8 mouse cellular contexts compared by ENCODE assay signal in the genomic region with DNA sequence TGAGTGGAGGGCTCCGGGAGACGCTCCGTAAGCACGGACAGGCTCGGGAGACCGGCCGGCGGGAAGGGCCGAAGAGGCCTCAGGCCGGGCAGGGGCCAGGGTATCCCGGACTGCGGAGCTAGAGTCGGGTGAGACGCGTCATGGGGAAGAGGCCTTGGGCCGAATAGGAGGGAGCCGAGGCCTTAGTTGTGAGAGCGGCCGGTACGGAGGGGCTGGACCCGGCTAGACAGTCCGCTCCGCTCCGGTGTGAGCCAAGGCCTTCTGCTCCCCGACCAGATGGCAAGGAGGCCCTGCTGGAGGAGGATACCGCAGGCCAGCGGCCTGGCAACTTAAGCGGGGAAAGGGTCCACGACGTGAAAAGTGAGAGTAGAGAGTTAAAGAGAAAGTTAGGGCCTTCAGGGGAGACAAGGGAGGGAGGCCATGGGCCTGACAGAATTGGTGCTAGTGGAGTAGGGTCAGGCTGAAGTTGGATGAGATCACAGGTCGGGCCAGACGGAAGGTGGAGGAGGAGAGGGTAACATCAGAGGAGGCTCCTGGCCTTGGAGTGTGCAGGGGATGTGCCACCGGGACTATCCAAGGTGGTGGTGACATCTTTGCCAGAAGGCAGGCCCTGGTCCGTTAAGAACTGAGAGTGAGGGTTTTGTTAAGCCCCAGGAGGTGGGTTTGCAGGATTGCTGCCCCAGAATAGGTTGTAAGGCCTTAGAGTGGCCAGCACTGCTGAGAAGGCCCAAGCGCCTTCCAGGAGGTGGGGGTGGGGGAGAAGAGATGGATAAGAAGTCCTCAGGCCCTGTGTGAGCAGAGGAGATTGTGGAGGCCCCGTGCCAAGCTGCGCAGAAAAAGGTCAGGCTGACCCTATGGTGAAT. TPM values are rescaled to one million over a fixed set of nuclear protein-coding genes. Genes with fewer than 3 reads are reported as not detected.
DNase-seq lines count a peak whose midpoint lies in the region; ATAC-seq and TF ChIP-seq lines count a peak whose summit lies in the region.

No protein-coding gene starts in this region.

- TF ChIP-seq EP300 in liver, embryonic 14.5 days (IDR thresholded peaks at IDR 0.05; ENCODE audit: low read depth): no peak

- POLR2A ChIA-PET in Patski (lab: Charles Lee): interaction anchor here (0.7 to 1.0 kb wide), 2 partner anchors 19 to 32 kb away, joined by 3 read pairs; no protein-coding TSS in a partner anchor

- H3K4me2 ChIP-seq in intestine, embryonic 16.5 days (ENCODE audit: low read depth, low read length): peak overlapping the region; percentile 94
- H3K4me2 ChIP-seq in liver, embryonic 14.5 days (ENCODE audit: low read depth): peak overlapping the region; percentile 94

- peaks cover 28% of the 10 kb centered on the region for H3K4me1 ChIP-seq in intestine, embryonic 16.5 days (ENCODE audit: control insufficient read depth, insufficient read depth, low read length)
- H3K4me1 ChIP-seq in liver, embryonic 14.5 days (replicated peaks; ENCODE audit: control insufficient read depth in 2 of 2, insufficient read depth in 2 of 2, low read length in 1 of 2): peaks cover 20 to 21% of the 10 kb centered on the region in 2 experiments

- peak overlapping the region; percentile 99 for H3K4me3 ChIP-seq in intestine, embryonic 16.5 days (ENCODE audit: low read length)
- H3K4me3 ChIP-seq in liver, embryonic 14.5 days (ENCODE audit: insufficient read depth in 1 of 2, low read depth in 2 of 2, low read length in 2 of 2): peak overlapping the region; percentile 77 to 84

- H3K36me3 ChIP-seq in intestine, embryonic 16.5 days (ENCODE audit: control insufficient read depth, insufficient read depth, low read length): 0 out of 2 replicates have a peak, but pooled peaks cover 3% of the 10 kb centered on the region
- peaks cover 19% of the 10 kb centered on the region for H3K36me3 ChIP-seq in liver, embryonic 14.5 days (replicated peaks; ENCODE audit: control insufficient read depth, insufficient read depth, low read depth)

- H3K27me3 ChIP-seq in Patski: no peaks in the 10 kb centered on the region
- H3K27me3 ChIP-seq in intestine, embryonic 16.5 days (replicated peaks; ENCODE audit: control insufficient read depth, insufficient read depth, low read length): no peaks in the 10 kb centered on the region
- H3K27me3 ChIP-seq in liver, embryonic 14.5 days (ENCODE audit: control insufficient read depth, insufficient read depth, low read length): no peaks in the 10 kb centered on the region

- peak overlapping the region; percentile 100 for H3K9ac ChIP-seq in intestine, embryonic 16.5 days (ENCODE audit: low read depth, low read length)
- peak overlapping the region; percentile 98 for H3K9ac ChIP-seq in liver, embryonic 14.5 days (replicated peaks)

- 3% methylated on average over 37 of the region's 37 CpGs for WGBS in intestine, embryonic 16.5 days
- WGBS in liver, embryonic 14.5 days (ENCODE audit: insufficient replicate concordance): under 1% methylated on average over 37 of the region's 37 CpGs

- H3K27ac ChIP-seq in intestine, embryonic 16.5 days (ENCODE audit: low read length): peak overlapping the region; percentile 96
- H3K27ac ChIP-seq in liver, embryonic 14.5 days: peak overlapping the region; percentile 75

- CTCF ChIA-PET in Patski (lab: Charles Lee): no interaction called here

- ATAC-seq in Patski: peak; percentile 18
- ATAC-seq in common myeloid progenitor, adult 5-6 weeks (replicated peaks; ENCODE audit: low read depth, poor library complexity, severe bottlenecking): peak; percentile 9
- peak; percentile 18 for ATAC-seq in granulocyte monocyte progenitor cell, adult 5-6 weeks (replicated peaks; ENCODE audit: poor library complexity, severe bottlenecking)
- ATAC-seq in intestine, embryonic 16.5 days: peak; percentile 14
- peak; percentile 12 for ATAC-seq in liver, embryonic 14.5 days (ENCODE audit: insufficient read depth)

- no peaks in the 10 kb centered on the region for H3K9me3 ChIP-seq in intestine, embryonic 16.5 days (ENCODE audit: control insufficient read depth, low read length)
- H3K9me3 ChIP-seq in liver, embryonic 14.5 days (ENCODE audit: control insufficient read depth, low read length): no peaks in the 10 kb centered on the region

- TF ChIP-seq CTCF in Patski (IDR thresholded peaks at IDR 0.05): no peak
- no peak for TF ChIP-seq CTCF in liver, embryonic 14.5 days (IDR thresholded peaks at IDR 0.05; ENCODE audit: low read depth)

- in situ Hi-C loops in Patski (cut with MboI; ENCODE audit: low pct_unique_long_range_greater_than_20kb): no loop called here

- DNase-seq in 416B (ENCODE audit: low read depth) (peak; percentile 67), Patski (ENCODE audit: low read depth, low spot score) (peak; percentile 27)
- DNase-seq in liver, embryonic 14.5 days (ENCODE audit: low read depth in 3 of 3, low spot score in 3 of 3): no peak
- DNase-seq in naive thymus-derived CD4-positive, alpha-beta T cell, adult 2 months (ENCODE audit: low read depth): peak; percentile 42
- DNase-seq in yolk sac, embryonic 10.5 days (ENCODE audit: low spot score): peak; percentile 67

RNA-seq across cellular contexts. Expression of a gene that starts 1.5 kb away (rescaled TPM):
- polyA plus RNA-seq in Patski (2021): 58.3 TPM
- 14.4 and 22.4 TPM in 2 replicates for total RNA-seq in common myeloid progenitor, adult 5-6 weeks (2017)
- total RNA-seq in granulocyte monocyte progenitor cell, adult 5-6 weeks (2014; fragmentation: Nextera tagmentation): 17.9 and 24.3 TPM in 2 replicates
- total RNA-seq in granulocyte monocyte progenitor cell, adult 5-6 weeks (2017): 19.2 and 20.7 TPM in 2 replicates
- 77.4 and 79.3 TPM in 2 replicates for polyA plus RNA-seq in intestine, embryonic 16.5 days (2015; fragmentation: Nextera tagmentation; extraction: Ambion mirVana)
- polyA plus RNA-seq in liver, embryonic 14.5 days (2012; rRNA removed): 13.4 and 14.5 TPM in 2 replicates
- polyA plus RNA-seq in liver, embryonic 14.5 days (2014; fragmentation: Nextera tagmentation; extraction: Ambion mirVana): 24.1 and 27.0 TPM in 2 replicates

RNA-seq across cellular contexts. Expression of a gene that starts 1.7 kb away (rescaled TPM):
- polyA plus RNA-seq in Patski (2021): 441 TPM
- 353 and 354 TPM in 2 replicates for total RNA-seq in common myeloid progenitor, adult 5-6 weeks (2017)
- 723 and 784 TPM in 2 replicates for total RNA-seq in granulocyte monocyte progenitor cell, adult 5-6 weeks (2014; fragmentation: Nextera tagmentation)
- total RNA-seq in granulocyte monocyte progenitor cell, adult 5-6 weeks (2017): 360 and 561 TPM in 2 replicates
- 745 and 751 TPM in 2 replicates for polyA plus RNA-seq in intestine, embryonic 16.5 days (2015; fragmentation: Nextera tagmentation; extraction: Ambion mirVana)
- polyA plus RNA-seq in liver, embryonic 14.5 days (2012; rRNA removed): 181 and 298 TPM in 2 replicates
- 426 and 440 TPM in 2 replicates for polyA plus RNA-seq in liver, embryonic 14.5 days (2014; fragmentation: Nextera tagmentation; extraction: Ambion mirVana)

RNA-seq across cellular contexts. Expression of a gene that starts 22.9 kb away (rescaled TPM):
- polyA plus RNA-seq in Patski (2021): 7.2 TPM
- total RNA-seq in common myeloid progenitor, adult 5-6 weeks (2017): 8.7 and 16.4 TPM in 2 replicates
- 15.0 and 17.0 TPM in 2 replicates for total RNA-seq in granulocyte monocyte progenitor cell, adult 5-6 weeks (2014; fragmentation: Nextera tagmentation)
- total RNA-seq in granulocyte monocyte progenitor cell, adult 5-6 weeks (2017): 7.4 and 14.6 TPM in 2 replicates
- polyA plus RNA-seq in intestine, embryonic 16.5 days (2015; fragmentation: Nextera tagmentation; extraction: Ambion mirVana): 39.8 and 41.7 TPM in 2 replicates
- polyA plus RNA-seq in liver, embryonic 14.5 days (2012; rRNA removed): 3.7 and 4.4 TPM in 2 replicates
- 7.0 and 8.6 TPM in 2 replicates for polyA plus RNA-seq in liver, embryonic 14.5 days (2014; fragmentation: Nextera tagmentation; extraction: Ambion mirVana)

RNA-seq across cellular contexts. Expression of a gene that starts 46.9 kb away (rescaled TPM):
- polyA plus RNA-seq in Patski (2021): 5.6 TPM
- 24.1 and 28.7 TPM in 2 replicates for total RNA-seq in common myeloid progenitor, adult 5-6 weeks (2017)
- 37.5 and 43.3 TPM in 2 replicates for total RNA-seq in granulocyte monocyte progenitor cell, adult 5-6 weeks (2014; fragmentation: Nextera tagmentation)
- 27.9 and 34.9 TPM in 2 replicates for total RNA-seq in granulocyte monocyte progenitor cell, adult 5-6 weeks (2017)
- 21.7 and 24.4 TPM in 2 replicates for polyA plus RNA-seq in intestine, embryonic 16.5 days (2015; fragmentation: Nextera tagmentation; extraction: Ambion mirVana)
- 12.6 and 15.6 TPM in 2 replicates for polyA plus RNA-seq in liver, embryonic 14.5 days (2012; rRNA removed)
- 24.4 and 26.0 TPM in 2 replicates for polyA plus RNA-seq in liver, embryonic 14.5 days (2014; fragmentation: Nextera tagmentation; extraction: Ambion mirVana)

RNA-seq across cellular contexts. Expression of a gene that starts 47.0 kb away (rescaled TPM):
- 57.6 TPM for polyA plus RNA-seq in Patski (2021)
- total RNA-seq in common myeloid progenitor, adult 5-6 weeks (2017): 14.2 and 15.9 TPM in 2 replicates
- 13.8 and 18.3 TPM in 2 replicates for total RNA-seq in granulocyte monocyte progenitor cell, adult 5-6 weeks (2014; fragmentation: Nextera tagmentation)
- 17.1 and 17.5 TPM in 2 replicates for total RNA-seq in granulocyte monocyte progenitor cell, adult 5-6 weeks (2017)
- polyA plus RNA-seq in intestine, embryonic 16.5 days (2015; fragmentation: Nextera tagmentation; extraction: Ambion mirVana): 35.2 and 39.9 TPM in 2 replicates
- 7.5 and 8.8 TPM in 2 replicates for polyA plus RNA-seq in liver, embryonic 14.5 days (2012; rRNA removed)
- polyA plus RNA-seq in liver, embryonic 14.5 days (2014; fragmentation: Nextera tagmentation; extraction: Ambion mirVana): 10.3 and 10.7 TPM in 2 replicates

Comparison
In these comparisons a context has a peak if more than half of its experiments do, and no peak if none do; other contexts are left out.
1. DNase-seq: peak in 416B (single experiment), Patski (single experiment), naive thymus-derived CD4-positive, alpha-beta T cell, adult 2 months (single experiment) and yolk sac, embryonic 10.5 days (single experiment); none in liver, embryonic 14.5 days (0 of 3).
2. Peak in every context shown above with its lines, with median percentiles within 50 percentile points of each other: ATAC-seq.